Mouse (Mus musculus) lung, postnatal 0 days (tissue): ENCODE measurements around the gene Htr2a.

Experiments
- CTCF ChIP-seq: IDR thresholded peaks from 2 replicates; pipeline ENCODE4 v1.5.1; 2016; ENCODE audit warnings: antibody characterized with exemption, mild to moderate bottlenecking
- EP300 ChIP-seq: IDR thresholded peaks from 2 replicates; pipeline ENCODE4 v1.6.1; 2016; ENCODE audit warnings: antibody characterized with exemption, mild to moderate bottlenecking, control low read depth

- TF ChIP-seq EP300, result no peak
- TF ChIP-seq CTCF, result no peak
These were observed 16.6 kb downstream of the Htr2a start for GRCm38 (mm10) chr14:74657227-74657626.
